Mouse (Mus musculus) embryonic fibroblast, embryonic 13.5 days (primary cell): ENCODE results near the gene Olfr1393.

Experiments used
- CTCF ChIP-seq: IDR thresholded peaks from 2 replicates; pipeline ENCODE4 v1.5.1; 2011; ENCODE audit warnings: mild to moderate bottlenecking, control low read depth, low read length, moderate library complexity, borderline replicate concordance; ENCODE audit not compliant: insufficient read depth
- POLR2A ChIP-seq: IDR thresholded peaks from 2 replicates; pipeline ENCODE4 v1.6.1; 2011; ENCODE audit warnings: low read depth, mild to moderate bottlenecking, control low read depth, low read length, moderate library complexity

- TF ChIP-seq CTCF (no peak), POLR2A (no peak)
Measured at GRCm38 (mm10) chr11:49247255-49247654, 30.8 kb upstream of the Olfr1393 start.
